Mouse (Mus musculus): Measurements from ENCODE around the gene Gas7. TPM values are rescaled to one million over a fixed set of nuclear protein-coding genes. Genes with fewer than 3 reads are reported as not detected.

Gas7 gene
- polyA plus RNA-seq, 1 experiment from 2014 or later = 2.7 TPM

GRCm38 (mm10) chr11:67632906-67633305, 177.7 kb downstream of the Gas7 start:
- Histone ChIP-seq H3K4me2 (ENCODE audit: low read depth, severe bottlenecking) (no peak overlapping the region), H3K9me3 (ENCODE audit: control insufficient read depth, low read length) (no peaks in the 10 kb centered on the region), H3K9ac (ENCODE audit: low read length) (no peak overlapping the region), H3K36me3 (ENCODE audit: control insufficient read depth, insufficient read depth, low read length) (no peaks in the 10 kb centered on the region), H3K4me3 (ENCODE audit: low read depth, low read length) (no peak overlapping the region), H3K27ac (replicated peaks; ENCODE audit: low read depth, low read length) (no peak overlapping the region), H3K4me1 (ENCODE audit: control insufficient read depth, insufficient read depth, low read length) (no peaks in the 10 kb centered on the region), H3K27me3 (ENCODE audit: control insufficient read depth, insufficient read depth, low read length) (no peaks in the 10 kb centered on the region)
- WGBS = 81% methylated on average over 8 of the region's 8 CpGs
- DNase-seq (ENCODE audit: low spot score) = no peak
- ATAC-seq (ENCODE audit: insufficient number of reproducible peaks, low FRiP score, low TSS enrichment, low read depth) = no peak

- H3K4me3 ChIP-seq (ENCODE audit: low read depth, low read length) = no peak overlapping the region
- no peaks in the 10 kb centered on the region for H3K27me3 ChIP-seq (ENCODE audit: control insufficient read depth, insufficient read depth, low read length)
- DNase-seq (ENCODE audit: low spot score) (no peak), ATAC-seq (ENCODE audit: insufficient number of reproducible peaks, low FRiP score, low TSS enrichment, low read depth) (no peak)
- H3K27ac ChIP-seq (replicated peaks; ENCODE audit: low read depth, low read length) = 0 out of 2 replicates have a peak overlapping the region, but pooled peaks have one; percentile 4
- no peaks in the 10 kb centered on the region for H3K4me1 ChIP-seq (ENCODE audit: control insufficient read depth, insufficient read depth, low read length)
- WGBS = 56% methylated on average over 3 of the region's 3 CpGs
- no peak overlapping the region for H3K9ac ChIP-seq (ENCODE audit: low read length)
- no peak overlapping the region for H3K4me2 ChIP-seq (ENCODE audit: low read depth, severe bottlenecking)
- H3K36me3 ChIP-seq (ENCODE audit: control insufficient read depth, insufficient read depth, low read length) = no peaks in the 10 kb centered on the region
- H3K9me3 ChIP-seq (ENCODE audit: control insufficient read depth, low read length) = no peaks in the 10 kb centered on the region
These were observed 178.5 kb downstream of the Gas7 start for GRCm38 (mm10) chr11:67633620-67634229.

GRCm38 (mm10) chr11:67636201-67636600, 181.0 kb downstream of the Gas7 start:
- DNase-seq (ENCODE audit: low spot score) = no peak
- no peak for ATAC-seq (ENCODE audit: insufficient number of reproducible peaks, low FRiP score, low TSS enrichment, low read depth)
- no peak overlapping the region for H3K27ac ChIP-seq (replicated peaks; ENCODE audit: low read depth, low read length)
- no peaks in the 10 kb centered on the region for H3K27me3 ChIP-seq (ENCODE audit: control insufficient read depth, insufficient read depth, low read length)
- no peaks in the 10 kb centered on the region for H3K4me1 ChIP-seq (ENCODE audit: control insufficient read depth, insufficient read depth, low read length)
- no peak overlapping the region for H3K4me2 ChIP-seq (ENCODE audit: low read depth, severe bottlenecking)
- 77% methylated on average over 4 of the region's 4 CpGs for WGBS
- H3K9ac ChIP-seq (ENCODE audit: low read length) = no peak overlapping the region
- H3K9me3 ChIP-seq (ENCODE audit: control insufficient read depth, low read length) = no peaks in the 10 kb centered on the region
- no peaks in the 10 kb centered on the region for H3K36me3 ChIP-seq (ENCODE audit: control insufficient read depth, insufficient read depth, low read length)
- H3K4me3 ChIP-seq (ENCODE audit: low read depth, low read length) = no peak overlapping the region

- ATAC-seq (ENCODE audit: insufficient number of reproducible peaks, low FRiP score, low TSS enrichment, low read depth) (no peak), DNase-seq (ENCODE audit: low spot score) (no peak)
- no peak overlapping the region for H3K9ac ChIP-seq (ENCODE audit: low read length)
- H3K9me3 ChIP-seq (ENCODE audit: control insufficient read depth, low read length) = no peaks in the 10 kb centered on the region
- H3K4me2 ChIP-seq (ENCODE audit: low read depth, severe bottlenecking) = no peak overlapping the region
- H3K27ac ChIP-seq (replicated peaks; ENCODE audit: low read depth, low read length) = no peak overlapping the region
- no peak overlapping the region for H3K4me3 ChIP-seq (ENCODE audit: low read depth, low read length)
- H3K4me1 ChIP-seq (ENCODE audit: control insufficient read depth, insufficient read depth, low read length) = no peaks in the 10 kb centered on the region
- H3K27me3 ChIP-seq (ENCODE audit: control insufficient read depth, insufficient read depth, low read length) = no peaks in the 10 kb centered on the region
- no peaks in the 10 kb centered on the region for H3K36me3 ChIP-seq (ENCODE audit: control insufficient read depth, insufficient read depth, low read length)
- 48% methylated on average over 6 of the region's 6 CpGs for WGBS
These were observed 181.8 kb downstream of the Gas7 start for GRCm38 (mm10) chr11:67636905-67637586.

GRCm38 (mm10) chr11:67638401-67638800, 183.2 kb downstream of the Gas7 start:
- 85% methylated on average over 3 of the region's 3 CpGs for WGBS
- Histone ChIP-seq H3K36me3 (ENCODE audit: control insufficient read depth, insufficient read depth, low read length) (no peaks in the 10 kb centered on the region), H3K4me3 (ENCODE audit: low read depth, low read length) (no peak overlapping the region), H3K9me3 (ENCODE audit: control insufficient read depth, low read length) (no peaks in the 10 kb centered on the region), H3K4me1 (ENCODE audit: control insufficient read depth, insufficient read depth, low read length) (no peaks in the 10 kb centered on the region), H3K27ac (replicated peaks; ENCODE audit: low read depth, low read length) (no peak overlapping the region), H3K27me3 (ENCODE audit: control insufficient read depth, insufficient read depth, low read length) (no peaks in the 10 kb centered on the region), H3K4me2 (ENCODE audit: low read depth, severe bottlenecking) (no peak overlapping the region), H3K9ac (ENCODE audit: low read length) (no peak overlapping the region)
- no peak for ATAC-seq (ENCODE audit: insufficient number of reproducible peaks, low FRiP score, low TSS enrichment, low read depth)
- no peak for DNase-seq (ENCODE audit: low spot score)

GRCm38 (mm10) chr11:67640299-67640698, 185.1 kb downstream of the Gas7 start:
- no peak for ATAC-seq (ENCODE audit: insufficient number of reproducible peaks, low FRiP score, low TSS enrichment, low read depth)
- H3K4me2 ChIP-seq (ENCODE audit: low read depth, severe bottlenecking) = no peak overlapping the region

GRCm38 (mm10) chr11:67642421-67642820, 187.2 kb downstream of the Gas7 start:
- Histone ChIP-seq H3K36me3 (ENCODE audit: control insufficient read depth, insufficient read depth, low read length) (no peaks in the 10 kb centered on the region), H3K27ac (replicated peaks; ENCODE audit: low read depth, low read length) (no peak overlapping the region), H3K27me3 (ENCODE audit: control insufficient read depth, insufficient read depth, low read length) (no peaks in the 10 kb centered on the region), H3K4me1 (ENCODE audit: control insufficient read depth, insufficient read depth, low read length) (no peaks in the 10 kb centered on the region), H3K4me2 (ENCODE audit: low read depth, severe bottlenecking) (no peak overlapping the region), H3K4me3 (ENCODE audit: low read depth, low read length) (no peak overlapping the region), H3K9ac (ENCODE audit: low read length) (no peak overlapping the region), H3K9me3 (ENCODE audit: control insufficient read depth, low read length) (no peaks in the 10 kb centered on the region; the same call in 1 of the 2 replicates)
- no peak for ATAC-seq (ENCODE audit: insufficient number of reproducible peaks, low FRiP score, low TSS enrichment, low read depth)
- 96% methylated on average over 8 of the region's 8 CpGs for WGBS
- DNase-seq (ENCODE audit: low spot score) = no peak

More at GRCm38 (mm10) chr11:67640299-67640698, 185.1 kb downstream of the Gas7 start:
- Histone ChIP-seq H3K9ac (ENCODE audit: low read length) (no peak overlapping the region), H3K27ac (replicated peaks; ENCODE audit: low read depth, low read length) (no peak overlapping the region), H3K4me3 (ENCODE audit: low read depth, low read length) (no peak overlapping the region), H3K36me3 (ENCODE audit: control insufficient read depth, insufficient read depth, low read length) (no peaks in the 10 kb centered on the region), H3K9me3 (ENCODE audit: control insufficient read depth, low read length) (no peaks in the 10 kb centered on the region; the same call in 1 of the 2 replicates), H3K27me3 (ENCODE audit: control insufficient read depth, insufficient read depth, low read length) (no peaks in the 10 kb centered on the region), H3K4me1 (ENCODE audit: control insufficient read depth, insufficient read depth, low read length) (no peaks in the 10 kb centered on the region)
- WGBS = 85% methylated on average over 6 of the region's 6 CpGs
- DNase-seq (ENCODE audit: low spot score) = no peak

GRCm38 (mm10) chr11:67642835-67643234, 187.6 kb downstream of the Gas7 start:
- Histone ChIP-seq H3K36me3 (ENCODE audit: control insufficient read depth, insufficient read depth, low read length) (no peaks in the 10 kb centered on the region), H3K4me1 (ENCODE audit: control insufficient read depth, insufficient read depth, low read length) (no peaks in the 10 kb centered on the region), H3K9ac (ENCODE audit: low read length) (no peak overlapping the region), H3K4me2 (ENCODE audit: low read depth, severe bottlenecking) (no peak overlapping the region), H3K9me3 (ENCODE audit: control insufficient read depth, low read length) (no peaks in the 10 kb centered on the region; the same call in 1 of the 2 replicates), H3K27me3 (ENCODE audit: control insufficient read depth, insufficient read depth, low read length) (no peaks in the 10 kb centered on the region), H3K4me3 (ENCODE audit: low read depth, low read length) (no peak overlapping the region), H3K27ac (replicated peaks; ENCODE audit: low read depth, low read length) (no peak overlapping the region)
- DNase-seq (ENCODE audit: low spot score) (no peak), ATAC-seq (ENCODE audit: insufficient number of reproducible peaks, low FRiP score, low TSS enrichment, low read depth) (no peak)
- 89% methylated on average over 5 of the region's 5 CpGs for WGBS
